Mouse (Mus musculus) lung, embryonic 15.5 days (tissue): ENCODE results near the gene Fam71a. TPM values are rescaled to one million over a fixed set of nuclear protein-coding genes. Genes with fewer than 3 reads are reported as not detected.

Experiments used
- ATAC-seq: fragments of 200-750 bp; cut with Nextera tagmentation; 2 replicates; pipeline ENCODE4 v1.8.0; 2017; ENCODE audit warnings: moderate number of reproducible peaks, borderline replicate concordance; ENCODE audit not compliant: low FRiP score, low TSS enrichment; ENCODE audit errors: extremely low read depth
- H3K27ac ChIP-seq: fragments of 300-500 bp; sonication (generic); 2 replicates; pipeline ENCODE4 v1.5.1; 2015; ENCODE audit warnings: moderate library complexity, mild to moderate bottlenecking, inconsistent platforms
- H3K27me3 ChIP-seq: fragments of 300-500 bp; sonication (generic); 2 replicates; pipeline ENCODE4 v1.6.1; 2015; ENCODE audit warnings: inconsistent platforms
- H3K36me3 ChIP-seq: fragments of 300-500 bp; sonication (generic); 2 replicates; pipeline ENCODE4 v1.6.1; 2015; ENCODE audit warnings: inconsistent platforms
- H3K4me1 ChIP-seq: fragments of 300-500 bp; sonication (generic); 2 replicates; pipeline ENCODE4 v1.6.1; 2015; ENCODE audit warnings: inconsistent platforms
- H3K4me2 ChIP-seq: fragments of 300-500 bp; sonication (generic); 2 replicates; pipeline ENCODE4 v1.6.1; 2015; ENCODE audit warnings: inconsistent platforms, mild to moderate bottlenecking, moderate library complexity
- H3K4me3 ChIP-seq: fragments of 300-500 bp; sonication (generic); 2 replicates; pipeline ENCODE4 v1.5.1; 2015; ENCODE audit warnings: mild to moderate bottlenecking, inconsistent platforms
- H3K9ac ChIP-seq: fragments of 300-500 bp; sonication (generic); 2 replicates; pipeline ENCODE4 v1.6.1; 2015; ENCODE audit warnings: inconsistent platforms
- H3K9me3 ChIP-seq: fragments of 300-500 bp; sonication (generic); 2 replicates; pipeline ENCODE4 v1.6.1; 2016; ENCODE audit warnings: inconsistent platforms
- WGBS: fragments of 180-500 bp; shearing (Covaris S2); methylation state at CpG from one replicate; pipeline ENCODE4 v1.1.7; 2015; 5-methylcytosine and 5-hydroxymethylcytosine counted together
- polyA plus RNA-seq: library from polyadenylated mRNA; unstranded; fragments of >200 nt; fragmentation: Nextera tagmentation; extraction: Ambion mirVana; gene quantifications from 2 replicates; pipeline ENCODE4 v1.2.1, GENCODE M21; 2015

Gene Fam71a
- polyA plus RNA-seq, 1 experiment from 2014 or later = not detected

GRCm38 (mm10) chr1:191138436-191138835, 26.2 kb downstream of the Fam71a start:
- ATAC-seq = no peak
- no peaks in the 10 kb centered on the region for H3K9me3 ChIP-seq
- 86% methylated on average over 4 of the region's 4 CpGs for WGBS

GRCm38 (mm10) chr1:191135406-191135805, 29.2 kb downstream of the Fam71a start:
- WGBS = 47% methylated on average over 4 of the region's 4 CpGs
- ATAC-seq = no peak
- no peaks in the 10 kb centered on the region for H3K9me3 ChIP-seq
- H3K9ac ChIP-seq = no peak overlapping the region
- H3K27ac ChIP-seq = no peak overlapping the region
- 0 out of 2 replicates have a peak, but pooled peaks cover 3% of the 10 kb centered on the region for H3K4me1 ChIP-seq
- no peaks in the 10 kb centered on the region for H3K27me3 ChIP-seq
- no peak overlapping the region for H3K4me3 ChIP-seq
- no peaks in the 10 kb centered on the region for H3K36me3 ChIP-seq
- H3K4me2 ChIP-seq = no peak overlapping the region

More at GRCm38 (mm10) chr1:191138436-191138835, 26.2 kb downstream of the Fam71a start:
- H3K4me1 ChIP-seq = no peaks in the 10 kb centered on the region
- no peak overlapping the region for H3K27ac ChIP-seq
- no peak overlapping the region for H3K4me3 ChIP-seq
- H3K36me3 ChIP-seq = no peaks in the 10 kb centered on the region
- H3K4me2 ChIP-seq = no peak overlapping the region
- no peaks in the 10 kb centered on the region for H3K27me3 ChIP-seq
- no peak overlapping the region for H3K9ac ChIP-seq

- no peak overlapping the region for H3K4me3 ChIP-seq
- H3K27me3 ChIP-seq = no peaks in the 10 kb centered on the region
- no peaks in the 10 kb centered on the region for H3K36me3 ChIP-seq
- no peaks in the 10 kb centered on the region for H3K9me3 ChIP-seq
- 40% methylated on average over 5 of the region's 5 CpGs for WGBS
- H3K27ac ChIP-seq = peak overlapping the region; percentile 22; the same call in 1 of the 2 replicates
- no peak overlapping the region for H3K4me2 ChIP-seq
- H3K4me1 ChIP-seq = 0 out of 2 replicates have a peak, but pooled peaks cover 3% of the 10 kb centered on the region
- peak; percentile 40; the same call in 1 of the 2 replicates for ATAC-seq
- H3K9ac ChIP-seq = no peak overlapping the region
These were observed 31.7 kb downstream of the Fam71a start for GRCm38 (mm10) chr1:191132934-191133333.

- Histone ChIP-seq H3K4me3 (no peak overlapping the region), H3K36me3 (no peaks in the 10 kb centered on the region), H3K4me1 (0 out of 2 replicates have a peak, but pooled peaks cover 3% of the 10 kb centered on the region), H3K9ac (no peak overlapping the region), H3K9me3 (no peaks in the 10 kb centered on the region), H3K27me3 (no peaks in the 10 kb centered on the region), H3K27ac (no peak overlapping the region), H3K4me2 (no peak overlapping the region)
- 43% methylated on average over 5 of the region's 5 CpGs for WGBS
- no peak for ATAC-seq
These were observed 32.4 kb downstream of the Fam71a start for GRCm38 (mm10) chr1:191132240-191132639.

- no peak overlapping the region for H3K4me2 ChIP-seq
- H3K9ac ChIP-seq = no peak overlapping the region
- H3K36me3 ChIP-seq = no peaks in the 10 kb centered on the region
- 0 out of 2 replicates have a peak, but pooled peaks cover 3% of the 10 kb centered on the region for H3K4me1 ChIP-seq
- no peak for ATAC-seq
- H3K9me3 ChIP-seq = no peaks in the 10 kb centered on the region
- no peaks in the 10 kb centered on the region for H3K27me3 ChIP-seq
- no peak overlapping the region for H3K27ac ChIP-seq
- 79% methylated on average over 2 of the region's 2 CpGs for WGBS
- H3K4me3 ChIP-seq = no peak overlapping the region
These were observed 32.9 kb downstream of the Fam71a start for GRCm38 (mm10) chr1:191131692-191132091.

- H3K27ac ChIP-seq = no peak overlapping the region
- 13% methylated on average over 38 of the region's 38 CpGs for WGBS
- peak overlapping the region; percentile 67 for H3K4me2 ChIP-seq
- no peaks in the 10 kb centered on the region for H3K9me3 ChIP-seq
- no peak overlapping the region for H3K9ac ChIP-seq
- H3K4me3 ChIP-seq = peak overlapping the region; percentile 33
- ATAC-seq = peak; percentile 82; the same call in 1 of the 2 replicates
- 0 out of 2 replicates have a peak, but pooled peaks cover 3% of the 10 kb centered on the region for H3K4me1 ChIP-seq
- no peaks in the 10 kb centered on the region for H3K36me3 ChIP-seq
- no peaks in the 10 kb centered on the region for H3K27me3 ChIP-seq
These were observed 38.6 kb downstream of the Fam71a start for GRCm38 (mm10) chr1:191125811-191126638.

- H3K9ac ChIP-seq = no peak overlapping the region
- no peaks in the 10 kb centered on the region for H3K36me3 ChIP-seq
- H3K4me2 ChIP-seq = no peak overlapping the region
- H3K27me3 ChIP-seq = no peaks in the 10 kb centered on the region
- no peak overlapping the region for H3K27ac ChIP-seq
- H3K9me3 ChIP-seq = no peaks in the 10 kb centered on the region
- 0 out of 2 replicates have a peak, but pooled peaks cover 3% of the 10 kb centered on the region for H3K4me1 ChIP-seq
- no peak overlapping the region for H3K4me3 ChIP-seq
- no peak for ATAC-seq
- 58% methylated on average over 4 of the region's 4 CpGs for WGBS
These were observed 40.3 kb downstream of the Fam71a start for GRCm38 (mm10) chr1:191124288-191124687.

GRCm38 (mm10) chr1:191123696-191124095, 40.9 kb downstream of the Fam71a start:
- no peak overlapping the region for H3K4me3 ChIP-seq
- no peak overlapping the region for H3K4me2 ChIP-seq
- H3K9me3 ChIP-seq = no peaks in the 10 kb centered on the region
- no peaks in the 10 kb centered on the region for H3K27me3 ChIP-seq
- H3K9ac ChIP-seq = no peak overlapping the region
- 0 out of 2 replicates have a peak, but pooled peaks cover 3% of the 10 kb centered on the region for H3K4me1 ChIP-seq
- no peaks in the 10 kb centered on the region for H3K36me3 ChIP-seq
- WGBS = 77% methylated on average over 2 of the region's 2 CpGs
- no peak overlapping the region for H3K27ac ChIP-seq
- ATAC-seq = no peak

GRCm38 (mm10) chr1:191122744-191123143, 41.9 kb downstream of the Fam71a start:
- no peak for ATAC-seq
- Histone ChIP-seq H3K9ac (no peak overlapping the region), H3K36me3 (no peaks in the 10 kb centered on the region), H3K27ac (no peak overlapping the region), H3K4me3 (no peak overlapping the region), H3K4me2 (no peak overlapping the region), H3K4me1 (0 out of 2 replicates have a peak, but pooled peaks cover 3% of the 10 kb centered on the region), H3K9me3 (no peaks in the 10 kb centered on the region), H3K27me3 (no peaks in the 10 kb centered on the region)
- WGBS = 25% methylated on average over 3 of the region's 3 CpGs

- Histone ChIP-seq H3K27ac (no peak overlapping the region), H3K27me3 (no peaks in the 10 kb centered on the region), H3K36me3 (no peaks in the 10 kb centered on the region), H3K4me3 (no peak overlapping the region), H3K9ac (no peak overlapping the region), H3K9me3 (no peaks in the 10 kb centered on the region), H3K4me2 (no peak overlapping the region), H3K4me1 (peaks cover 7% of the 10 kb centered on the region)
- 73% methylated on average over 11 of the region's 11 CpGs for WGBS
- ATAC-seq = no peak
These were observed 48.9 kb downstream of the Fam71a start for GRCm38 (mm10) chr1:191115514-191116238.

GRCm38 (mm10) chr1:191114868-191115267, 49.7 kb downstream of the Fam71a start:
- H3K4me1 ChIP-seq = peaks cover 7% of the 10 kb centered on the region
- H3K9me3 ChIP-seq = no peaks in the 10 kb centered on the region
- no peak overlapping the region for H3K4me2 ChIP-seq
- no peak overlapping the region for H3K27ac ChIP-seq
- no peaks in the 10 kb centered on the region for H3K36me3 ChIP-seq
- no peak overlapping the region for H3K4me3 ChIP-seq
- H3K9ac ChIP-seq = no peak overlapping the region
- no peak for ATAC-seq
- WGBS = 60% methylated on average over 7 of the region's 7 CpGs
- no peaks in the 10 kb centered on the region for H3K27me3 ChIP-seq
